Mouse (Mus musculus): ENCODE data around the gene Fer.
"Not testable (repeated sequence)": the region's sequence is repeated elsewhere in the genome, so short reads cannot be mapped to it uniquely, and the experiment has no call there.

Gene Fer

DNA sequence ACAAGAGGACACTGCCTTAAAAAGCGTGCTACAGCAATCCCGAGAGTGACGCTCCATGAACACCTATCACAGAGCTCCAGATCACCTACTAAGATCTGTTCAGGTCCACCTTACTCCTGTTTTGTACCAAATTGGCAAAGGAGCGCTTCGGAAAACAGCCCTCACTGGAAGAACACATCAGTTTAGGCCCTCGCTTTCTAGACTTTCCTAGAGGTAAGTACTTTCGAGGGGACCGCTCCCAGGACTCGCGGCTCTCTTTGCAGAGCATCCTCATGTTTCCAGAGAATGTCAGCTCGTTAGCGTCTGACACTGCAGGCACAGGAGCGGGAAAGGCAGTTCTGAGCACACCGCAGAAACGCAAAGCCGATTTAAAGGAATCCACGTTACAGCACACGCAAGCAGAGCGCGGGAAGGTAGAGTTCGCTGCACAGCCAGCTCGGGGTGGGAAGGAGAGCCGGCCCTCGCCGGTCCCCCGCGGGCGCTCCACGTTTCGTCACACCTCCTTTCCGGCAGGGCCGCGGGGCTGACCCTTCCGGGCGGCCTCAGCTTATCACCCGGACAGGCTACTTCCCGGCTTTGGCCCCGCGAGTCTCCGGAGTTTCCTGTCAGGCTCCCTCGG lies at the start of gene Fer:
Fer (plus strand) TSS at position 51 of the 619 bp plus-strand sequence.
- no peak for DNase-seq (ENCODE audit: extremely low spot score, low read depth, low spot score)

DNA sequence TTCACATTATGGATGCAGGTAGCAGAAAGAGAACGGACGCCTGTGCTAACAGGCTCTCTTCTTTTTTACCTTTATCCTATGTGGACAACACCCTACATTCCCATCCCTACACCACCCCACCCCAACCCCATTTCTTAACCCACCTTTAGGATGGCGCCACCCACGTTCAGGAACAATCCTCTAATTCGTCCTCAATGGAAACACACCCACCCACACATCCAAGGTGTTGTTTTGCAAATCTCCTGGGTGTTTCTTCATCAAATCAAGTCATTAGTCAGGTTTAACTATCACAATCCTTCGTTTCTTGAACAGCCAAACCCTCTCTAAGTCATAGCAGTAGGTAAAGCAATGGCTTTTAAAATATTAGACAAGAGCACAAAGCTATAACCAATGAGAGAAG lies 49.3 kb upstream of the Fer start:
- no peak for DNase-seq (ENCODE audit: extremely low spot score, low read depth, low spot score)

DNA sequence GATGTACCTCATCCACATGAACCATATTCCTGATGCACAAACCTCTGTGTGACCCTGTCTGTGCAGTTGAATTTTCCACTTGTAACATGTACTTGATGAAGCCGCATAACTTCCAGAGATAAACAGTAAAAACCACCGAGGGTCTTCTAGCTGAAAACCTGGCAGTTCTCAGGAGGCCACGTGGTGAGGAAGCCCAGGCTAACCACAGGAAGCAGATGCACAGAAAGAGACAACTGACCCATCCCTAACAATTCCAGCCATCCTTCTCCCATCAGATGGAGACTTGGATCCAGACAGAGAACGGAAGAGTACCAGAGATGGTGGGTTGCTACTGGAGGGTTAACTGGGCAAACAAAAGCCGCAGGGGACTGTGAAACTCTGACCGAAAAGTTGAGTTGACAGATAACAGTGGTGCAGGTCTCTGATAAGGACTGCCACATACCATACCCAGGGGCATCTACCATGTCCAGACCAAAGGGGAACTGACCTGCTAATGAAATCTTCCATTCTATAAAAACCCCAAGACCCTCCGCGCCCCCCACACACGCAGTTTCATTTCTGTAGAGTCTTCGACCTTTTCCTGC lies 44.3 kb upstream of the Fer start:
- DNase-seq (ENCODE audit: extremely low spot score, low read depth, low spot score): no peak

DNA sequence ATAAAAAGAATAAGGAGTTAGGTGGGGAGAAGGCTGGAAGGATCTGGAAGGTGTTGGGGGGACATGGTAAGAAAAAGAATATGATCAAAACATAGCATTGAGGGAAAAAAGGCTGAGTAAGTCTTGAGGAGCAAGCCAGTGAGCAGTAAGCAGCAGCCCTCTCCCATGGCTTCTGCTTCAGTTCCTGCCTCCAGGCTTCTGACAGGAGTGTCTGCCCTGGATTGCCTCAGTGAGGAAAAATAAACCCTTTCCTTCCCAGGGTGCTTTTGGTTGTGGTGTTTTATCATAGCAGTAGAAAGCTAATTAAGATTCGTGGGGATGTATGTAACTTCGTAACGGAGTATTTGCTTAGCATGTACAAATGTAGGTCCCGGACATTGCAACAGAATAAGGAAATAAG lies 38.7 kb upstream of the Fer start:
- DNase-seq (ENCODE audit: extremely low spot score, low read depth, low spot score): no peak

DNA sequence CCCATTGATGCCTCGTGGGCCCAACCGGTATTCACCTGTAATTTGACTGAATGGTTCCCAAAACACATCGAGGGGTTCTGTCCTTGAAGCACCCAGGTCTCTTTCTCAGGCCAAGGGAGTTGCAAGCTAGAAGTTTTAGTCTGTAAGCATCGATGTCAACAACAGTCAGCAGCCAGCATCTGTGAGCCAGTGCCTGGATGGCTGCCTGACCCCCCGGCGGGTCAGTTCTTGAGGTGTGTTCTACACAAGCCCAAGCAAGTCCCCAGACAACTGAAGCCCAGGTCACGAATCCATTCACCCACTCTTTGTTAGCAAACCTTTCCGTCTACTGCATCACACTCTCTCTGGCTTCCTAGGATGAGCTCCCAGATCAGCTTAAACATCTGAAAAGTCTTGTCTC lies 36.7 kb upstream of the Fer start:
- no peak for DNase-seq (ENCODE audit: extremely low spot score, low read depth, low spot score)

DNA sequence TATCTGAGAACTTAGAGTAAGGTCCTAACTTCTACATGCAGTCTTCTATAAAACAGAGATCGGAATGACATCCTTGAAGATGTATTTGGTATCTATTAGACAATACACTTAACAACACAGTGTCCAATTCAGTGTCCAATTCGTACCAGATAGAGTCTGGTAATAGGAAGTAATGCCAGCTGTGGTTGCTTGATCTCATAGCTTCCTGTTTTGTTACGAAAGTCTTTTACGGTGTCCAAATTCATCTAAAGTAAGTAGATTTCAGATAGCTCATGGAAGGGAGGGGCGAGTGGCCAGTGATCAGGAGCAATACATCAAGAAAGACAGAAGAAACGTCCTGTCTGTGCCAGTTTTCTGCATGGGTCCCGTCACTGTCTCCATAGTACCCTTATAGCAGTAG lies 36.1 kb upstream of the Fer start:
- no peak for DNase-seq (ENCODE audit: extremely low spot score, low read depth, low spot score)

DNA sequence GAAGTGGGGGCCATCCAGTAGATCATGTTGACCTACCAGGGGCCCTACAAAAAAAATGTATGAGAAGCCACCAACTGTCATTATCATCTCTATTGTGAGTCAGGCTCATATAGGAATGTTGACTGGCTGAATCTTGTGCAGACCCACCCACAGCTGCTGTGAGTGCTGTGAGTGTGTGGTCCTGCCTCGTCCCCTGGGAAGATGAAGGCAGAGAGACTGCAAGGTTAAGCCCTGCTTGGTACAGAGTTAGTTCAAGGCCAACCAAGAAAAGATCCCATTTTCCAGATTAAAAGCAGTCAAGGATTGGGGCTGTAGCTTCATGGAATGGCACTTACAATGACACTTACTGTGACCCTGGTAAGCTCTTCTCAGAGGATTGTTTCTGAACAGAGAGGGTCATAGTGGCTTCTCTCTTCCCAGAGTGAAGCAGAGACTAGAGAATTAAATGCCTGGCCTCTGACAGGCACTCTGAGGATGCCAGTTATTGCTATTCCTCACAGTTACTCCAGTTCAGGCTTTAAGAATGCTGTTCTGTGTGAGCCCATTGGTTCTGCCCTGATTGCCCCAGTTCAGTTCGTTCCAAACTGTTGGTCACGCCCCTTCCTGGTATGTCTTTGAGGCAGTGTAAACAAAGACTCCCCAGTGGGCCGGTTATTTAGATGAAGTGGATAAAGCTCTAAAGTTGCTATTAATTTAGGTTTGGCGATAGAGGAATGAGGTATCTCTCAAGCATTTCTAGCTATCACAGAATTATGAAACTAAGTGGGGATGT lies 34.1 kb upstream of the Fer start:
- no peak for DNase-seq (ENCODE audit: extremely low spot score, low read depth, low spot score)

DNA sequence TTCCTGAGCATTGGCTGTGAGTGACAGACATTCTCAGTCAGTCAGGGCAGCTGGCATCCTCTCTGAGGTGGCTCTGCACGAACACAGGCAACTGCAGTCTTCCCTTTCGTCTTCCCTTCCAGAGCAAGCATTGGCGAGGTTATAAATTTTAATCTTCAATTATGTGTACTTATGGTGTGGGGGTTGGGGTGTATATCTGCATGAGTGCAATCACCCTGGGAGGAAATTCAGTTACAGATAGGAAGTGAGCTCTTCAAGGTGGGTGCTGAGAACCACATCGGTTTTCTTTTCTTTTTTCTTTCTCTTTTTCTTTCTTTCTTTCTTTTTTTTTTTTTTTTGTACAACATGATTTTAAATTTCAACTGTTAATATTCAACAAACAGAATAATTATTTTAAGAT lies 31.3 kb upstream of the Fer start:
- DNase-seq (ENCODE audit: extremely low spot score, low read depth, low spot score): no peak

DNA sequence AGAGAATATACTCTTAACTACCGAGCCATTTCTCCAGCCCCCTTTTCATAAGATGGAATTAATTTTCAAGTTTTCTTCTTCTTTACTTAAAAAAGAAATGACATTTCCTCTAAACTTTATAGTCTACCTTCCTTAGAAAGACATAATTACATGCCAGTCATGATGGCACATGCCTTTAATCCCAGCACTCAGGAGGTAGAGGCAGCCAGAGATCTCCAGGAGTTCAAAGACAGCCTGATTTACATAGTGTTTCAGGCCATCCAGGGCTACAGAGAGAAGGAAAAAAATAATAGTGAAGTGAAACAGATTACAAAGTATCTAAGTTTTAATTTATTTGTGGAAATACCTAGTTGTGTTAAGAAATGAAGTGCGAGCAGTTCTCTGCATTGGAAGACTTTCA lies 26.6 kb upstream of the Fer start:
- DNase-seq (ENCODE audit: extremely low spot score, low read depth, low spot score): no peak

DNA sequence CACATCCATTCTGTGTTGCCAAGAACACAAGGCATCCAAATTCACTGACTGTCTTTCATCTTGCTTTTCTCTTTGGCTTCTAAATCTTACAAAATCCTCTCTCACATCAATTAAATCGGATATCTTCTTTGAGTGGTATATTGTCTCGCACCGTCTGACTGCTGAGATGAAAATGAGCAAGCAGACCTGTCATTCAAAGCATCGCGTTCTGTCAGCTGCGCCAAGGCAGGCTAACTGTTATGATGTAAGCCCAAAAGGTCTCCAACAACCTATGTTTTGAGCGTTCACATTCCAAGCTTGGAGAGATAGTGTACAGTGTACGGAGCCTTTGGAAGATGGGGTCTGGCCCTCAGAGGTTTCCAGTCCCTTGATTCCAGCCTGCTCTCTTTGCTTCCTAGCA lies 26.2 kb upstream of the Fer start:
- DNase-seq (ENCODE audit: extremely low spot score, low read depth, low spot score): no peak

DNA sequence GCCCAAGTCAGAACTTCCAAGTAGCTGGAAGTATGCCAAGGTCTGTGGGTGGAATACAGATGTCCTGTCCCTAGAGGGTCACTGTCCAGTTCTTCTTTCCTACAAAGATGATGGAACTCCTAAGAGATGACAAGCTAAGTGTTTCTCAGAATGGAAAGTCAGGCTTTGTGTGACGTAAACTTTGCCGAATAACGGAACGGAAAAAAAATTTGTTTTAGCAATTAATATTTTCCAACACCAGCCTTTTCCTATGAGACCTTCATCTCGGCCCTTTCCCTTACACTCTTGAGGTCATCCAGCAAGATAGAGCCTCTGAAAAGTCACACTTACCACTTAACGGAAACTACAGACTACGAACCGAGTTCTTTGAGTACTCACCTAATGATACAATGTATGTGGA lies 24.7 kb upstream of the Fer start:
- no peak for DNase-seq (ENCODE audit: extremely low spot score, low read depth, low spot score)

DNA sequence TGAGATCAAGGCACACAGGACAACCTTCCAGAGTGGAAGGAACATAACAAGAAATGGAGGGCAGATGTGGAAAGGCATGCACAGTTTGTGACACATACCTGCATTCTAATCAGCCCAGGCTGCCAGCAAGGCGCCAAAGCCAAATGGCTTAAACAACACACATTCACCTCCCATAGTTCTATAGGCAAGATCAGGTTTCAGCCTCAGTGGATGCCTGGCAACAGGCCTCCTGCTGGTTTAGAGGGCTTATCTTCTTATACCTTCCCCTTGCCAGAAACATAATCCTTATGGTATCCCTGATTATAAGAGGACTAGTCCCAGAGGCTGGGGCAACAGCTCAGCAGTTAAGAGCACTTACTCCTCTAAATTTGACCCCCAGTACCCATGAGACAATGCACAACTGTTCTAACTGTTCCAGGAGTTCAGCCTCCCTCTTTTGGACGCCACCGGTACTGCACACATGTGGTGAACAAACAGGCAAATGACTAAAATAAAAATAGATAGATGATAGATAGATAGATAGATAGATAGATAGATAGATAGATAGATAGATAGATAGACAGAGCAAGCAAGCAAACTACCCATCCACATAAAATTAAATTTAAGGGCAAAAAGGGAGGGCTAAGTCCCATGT lies 23.1 kb upstream of the Fer start:
- no peak for DNase-seq (ENCODE audit: extremely low spot score, low read depth, low spot score)

DNA sequence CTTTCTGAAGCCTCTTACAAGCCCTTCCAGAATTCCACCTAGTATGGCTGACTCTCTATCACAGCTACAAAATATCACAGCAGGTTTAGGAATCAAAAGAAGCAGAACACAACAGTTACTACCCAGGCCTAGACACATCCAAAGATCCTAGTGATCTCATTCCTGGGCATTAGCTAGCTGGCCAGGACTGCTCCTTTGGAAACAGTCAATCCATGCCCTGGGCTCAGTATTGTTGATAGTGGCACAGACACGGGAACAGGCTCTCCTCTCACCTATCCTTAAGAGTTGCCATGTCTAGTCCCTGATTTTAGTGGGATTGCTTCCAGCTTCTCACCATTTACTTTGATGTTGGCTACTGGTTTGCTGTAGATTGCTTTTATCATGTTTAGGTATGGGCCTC lies 20.6 kb upstream of the Fer start:
- DNase-seq (ENCODE audit: extremely low spot score, low read depth, low spot score): no peak

DNA sequence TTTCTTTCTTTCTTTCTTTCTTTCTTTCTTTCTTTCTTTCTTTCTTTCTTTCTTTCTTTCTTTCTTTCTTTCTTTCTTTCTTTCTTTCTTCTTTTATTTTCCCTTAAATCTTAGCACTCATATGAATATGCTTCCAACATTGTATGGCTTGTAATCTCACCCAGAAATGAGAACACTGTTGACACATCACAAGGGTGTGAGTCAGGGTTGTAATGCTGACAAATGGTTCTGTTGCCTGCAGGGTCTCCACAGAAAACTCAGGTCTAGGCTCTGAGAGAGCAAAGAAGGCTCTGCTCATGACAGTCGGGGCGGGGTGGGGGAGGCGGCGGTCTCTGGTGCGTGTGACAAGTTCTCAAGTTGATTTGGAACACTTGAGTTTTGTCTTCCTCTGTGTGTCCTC lies 17.9 kb upstream of the Fer start:
- DNase-seq (ENCODE audit: extremely low spot score, low read depth, low spot score): no peak

DNA sequence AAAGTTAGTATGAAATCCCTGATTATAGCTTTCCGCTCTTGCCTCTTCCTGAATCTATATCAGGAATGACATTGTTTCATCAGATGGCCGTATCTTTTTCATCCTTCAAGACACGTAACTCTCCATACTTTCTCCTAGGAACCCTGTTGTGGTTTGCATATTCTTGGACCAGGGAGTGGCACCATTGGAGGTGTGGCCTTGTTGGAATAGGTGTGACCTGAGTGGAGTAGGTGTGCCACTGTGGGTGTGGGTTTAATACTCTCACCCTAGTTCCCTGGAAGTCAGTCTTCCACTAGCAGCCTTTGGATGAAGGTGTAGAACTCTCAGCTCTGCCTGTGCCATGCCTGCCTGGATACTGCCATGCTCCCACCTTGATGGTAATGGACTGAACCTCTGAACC lies 17.1 kb upstream of the Fer start:
- DNase-seq (ENCODE audit: extremely low spot score, low read depth, low spot score): not testable (repeated sequence)

DNA sequence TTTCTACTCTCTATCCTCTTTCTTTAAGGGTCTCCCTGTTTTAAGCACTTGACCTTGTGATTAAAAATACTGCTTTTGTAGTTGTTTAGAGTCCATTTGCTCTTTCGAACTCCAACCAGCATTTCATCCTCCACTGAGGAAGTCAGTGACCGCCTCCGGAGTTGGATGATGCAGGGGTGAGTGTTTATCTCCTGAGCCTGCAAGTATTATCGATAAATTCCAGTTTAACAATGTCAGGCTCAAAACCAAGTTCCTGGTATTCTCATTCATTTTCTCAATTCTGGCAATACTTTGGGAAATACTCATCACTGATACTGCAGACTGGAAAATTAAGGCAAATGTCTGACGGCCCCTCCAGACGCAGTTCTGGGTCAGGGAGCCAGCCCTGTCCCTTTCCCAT lies 13.7 kb upstream of the Fer start:
- no peak for DNase-seq (ENCODE audit: extremely low spot score, low read depth, low spot score)

DNA sequence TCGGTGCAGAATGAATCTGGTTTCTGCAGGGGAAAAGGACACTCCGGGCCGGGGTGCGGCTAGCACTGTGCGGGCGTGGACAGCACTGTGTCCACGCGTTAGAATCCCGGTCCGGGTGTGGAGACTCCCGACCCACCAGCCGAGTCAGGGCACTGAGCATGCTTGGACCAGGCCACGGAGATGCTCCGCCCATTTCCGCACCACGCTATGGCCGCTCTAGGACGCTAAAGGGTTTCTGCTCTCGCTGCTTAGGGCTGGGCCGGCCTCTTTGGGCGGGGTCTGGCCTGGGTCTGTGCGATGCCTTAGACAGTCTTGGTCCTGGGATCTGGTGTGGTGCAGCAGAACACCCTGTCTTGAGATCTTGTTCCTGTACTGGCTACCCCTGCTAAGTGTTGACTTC lies 13.3 kb upstream of the Fer start:
- peak; percentile 35 for DNase-seq (ENCODE audit: extremely low spot score, low read depth, low spot score)

DNA sequence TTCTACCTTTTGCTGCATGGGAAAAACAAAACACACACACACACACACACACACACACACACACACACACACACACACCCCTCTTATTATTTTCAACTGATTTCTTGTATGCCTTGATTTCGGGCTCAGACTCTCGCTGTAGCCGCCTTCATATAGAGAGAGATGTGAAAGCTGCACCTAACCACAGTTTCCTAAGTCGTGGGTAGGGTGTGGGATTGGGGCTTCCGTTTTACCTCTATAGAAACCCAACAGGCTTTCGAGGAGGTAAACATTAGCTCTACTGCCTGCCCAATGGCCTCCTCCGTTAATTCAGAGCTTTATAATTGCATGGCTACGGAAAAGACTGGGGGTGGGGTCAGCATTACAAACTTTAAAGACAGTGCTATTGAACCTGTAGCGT lies 12.8 kb upstream of the Fer start:
- DNase-seq (ENCODE audit: extremely low spot score, low read depth, low spot score): no peak

DNA sequence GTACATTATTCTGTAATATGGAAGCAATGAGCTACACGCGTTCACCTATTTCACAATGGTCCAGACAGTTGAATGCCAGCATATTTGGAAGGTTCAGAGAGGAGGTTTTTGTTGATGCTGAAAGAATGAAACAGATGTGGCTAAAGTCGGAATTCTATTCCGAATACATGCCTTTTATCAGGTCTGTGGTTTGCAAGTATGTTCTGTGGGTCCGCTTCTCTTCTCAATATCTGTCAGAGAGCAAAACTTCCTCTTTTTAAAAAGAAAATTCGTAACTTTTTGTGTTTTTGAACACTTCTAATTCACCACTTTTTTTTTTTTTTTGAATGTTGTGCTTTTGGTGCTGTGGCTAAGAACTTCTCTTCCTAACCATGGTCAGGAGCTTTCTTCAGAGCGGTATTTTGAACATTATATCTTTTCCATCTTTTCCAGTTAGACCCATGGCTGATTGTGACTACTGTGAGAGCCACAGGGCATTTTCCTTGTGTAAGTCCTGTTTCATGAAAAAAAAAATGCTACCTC lies 5.8 kb upstream of the Fer start:
- no peak for DNase-seq (ENCODE audit: extremely low spot score, low read depth, low spot score)

DNA sequence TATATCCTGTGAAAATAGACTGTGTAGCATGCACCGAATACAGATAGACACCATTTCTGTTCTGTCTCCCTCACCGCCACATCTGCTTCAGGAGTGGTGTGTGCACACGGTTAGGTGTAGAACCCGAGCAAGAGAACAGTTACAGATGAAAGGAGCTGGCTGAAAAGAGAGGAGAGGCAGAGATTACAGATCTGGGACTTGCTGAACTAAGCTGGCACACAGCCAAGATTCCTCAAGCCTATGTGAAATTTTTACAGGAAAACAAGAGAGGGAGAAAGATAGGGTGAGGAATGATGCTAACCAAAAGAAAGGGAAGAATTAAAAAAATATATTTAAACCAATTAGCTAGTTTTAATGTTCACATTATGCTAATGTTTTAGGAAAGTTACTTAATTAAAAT lies 1.9 kb upstream of the Fer start:
- DNase-seq (ENCODE audit: extremely low spot score, low read depth, low spot score): no peak

DNA sequence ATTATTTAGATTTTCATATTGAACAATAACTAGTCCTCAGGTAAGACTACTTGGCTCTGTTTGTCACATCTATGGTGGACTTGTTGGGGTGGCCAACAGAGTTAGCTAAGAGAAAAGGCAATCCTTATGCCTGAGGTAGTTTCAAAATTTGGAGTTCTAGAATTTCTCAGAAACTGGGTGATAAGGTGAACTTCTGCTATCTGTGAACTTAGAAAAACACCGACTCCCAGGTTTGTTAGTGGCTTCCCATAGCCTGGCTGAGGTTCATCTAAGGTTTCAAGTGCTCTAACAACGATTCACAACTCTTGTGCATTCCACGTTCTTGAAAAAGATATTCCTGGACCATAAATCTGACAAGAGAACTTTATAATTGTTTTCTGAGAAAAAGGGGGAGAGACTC lies 463 bp upstream of the Fer start:
- DNase-seq (ENCODE audit: extremely low spot score, low read depth, low spot score): no peak

DNA sequence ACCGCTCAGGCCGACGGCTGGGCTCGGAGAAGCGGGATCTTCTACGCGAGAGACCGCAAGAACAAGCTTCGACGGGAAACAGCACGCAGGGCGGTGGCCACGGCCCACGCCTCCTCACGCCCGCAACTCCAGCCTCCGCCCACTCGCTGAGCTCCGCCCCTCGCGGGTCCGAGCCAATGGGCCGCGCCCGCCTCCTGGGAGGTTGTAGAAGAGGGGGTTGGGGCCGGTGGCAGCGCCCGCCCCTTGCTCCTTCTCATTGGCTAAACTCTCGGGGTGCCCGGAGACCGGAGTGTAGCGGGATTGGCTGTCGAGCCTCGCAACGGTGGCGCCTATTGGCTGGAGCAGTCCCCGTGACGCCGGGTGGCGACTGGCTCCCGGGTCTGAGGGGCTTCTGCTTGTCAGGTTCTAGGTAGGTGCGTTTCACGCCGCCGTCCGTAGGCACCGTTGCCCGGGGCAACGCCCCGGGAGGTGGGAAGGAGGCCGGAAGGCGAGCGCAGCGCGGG lies 836 bp downstream of the Fer start, which contains the start of gene A930002H24Rik:
A930002H24Rik (minus strand) TSS at position 145 of the 503 bp plus-strand sequence.
- peak; percentile 78 for DNase-seq (ENCODE audit: extremely low spot score, low read depth, low spot score)

All from hindlimb bud, embryonic 11.5 days (tissue).